Mouse (Mus musculus) ES-E14 (cell line): ENCODE measurements around the gene Cdkn2d. TPM values are rescaled to one million over a fixed set of nuclear protein-coding genes. Genes with fewer than 3 reads are reported as not detected.

Experiments used
- DNase-seq: peaks from one replicate; pipeline ENCODE4 v3.0.0-alpha.2; 2013; ENCODE audit warnings: low read depth, low spot score
- H3K27ac ChIP-seq: 2 replicates; pipeline ENCODE4 v1.5.1; 2012; ENCODE audit warnings: low read depth, mild to moderate bottlenecking, low read length, moderate library complexity, mixed read lengths; ENCODE audit not compliant: poor library complexity, insufficient read depth, severe bottlenecking
- H3K36me3 ChIP-seq: 2 replicates; pipeline ENCODE4 v1.6.1; 2012; ENCODE audit warnings: mild to moderate bottlenecking, low read length, moderate library complexity, mixed read lengths; ENCODE audit not compliant: control insufficient read depth, poor library complexity, insufficient read depth, severe bottlenecking
- H3K4me1 ChIP-seq, 2 experiments: fragments of 150-350 bp in 1 of 2; sonication (generic) in 1 of 2; 2 replicates each; pipeline ENCODE4 v1.6.1; 2012; ENCODE audit warnings: low read length in 2 of 2, mild to moderate bottlenecking in 1 of 2, mixed read lengths in 1 of 2; ENCODE audit not compliant: control insufficient read depth in 2 of 2, insufficient read depth in 2 of 2, poor library complexity in 1 of 2
- H3K4me3 ChIP-seq, 2 experiments: fragments of 150-350 bp in 1 of 2; sonication (generic) in 1 of 2; 2 replicates each; pipeline ENCODE4 v1.5.1; 2012; ENCODE audit warnings: low read length in 2 of 2, low read depth in 1 of 2, mild to moderate bottlenecking in 1 of 2, mixed read lengths in 1 of 2; ENCODE audit not compliant: insufficient read depth in 1 of 2, poor library complexity in 1 of 2, severe bottlenecking in 1 of 2
- H3K9ac ChIP-seq: 2 replicates; pipeline ENCODE4 v1.6.1; 2012; ENCODE audit warnings: low read depth, mild to moderate bottlenecking, low read length, mixed read lengths; ENCODE audit not compliant: poor library complexity, insufficient read depth, severe bottlenecking
- H3K9me3 ChIP-seq: fragments of 150-350 bp; sonication (generic); 2 replicates; pipeline ENCODE4 v1.6.1; 2012; ENCODE audit warnings: low read depth, mild to moderate bottlenecking, low read length; ENCODE audit not compliant: control insufficient read depth, insufficient read depth
- CHD2 ChIP-seq: IDR thresholded peaks from 2 replicates; pipeline ENCODE4 v1.6.1; 2014; ENCODE audit warnings: mild to moderate bottlenecking, low read depth, low read length, inconsistent platforms
- HCFC1 ChIP-seq: IDR thresholded peaks from 2 replicates; pipeline ENCODE4 v1.6.1; 2012; ENCODE audit warnings: low read length, inconsistent platforms, borderline replicate concordance; ENCODE audit not compliant: insufficient read depth
- MAFK ChIP-seq: IDR thresholded peaks from 2 replicates; pipeline ENCODE4 v1.6.1; 2014; ENCODE audit warnings: mild to moderate bottlenecking, low read depth, low read length, inconsistent platforms; ENCODE audit not compliant: insufficient read depth
- ZC3H11A ChIP-seq: IDR thresholded peaks from 2 replicates; pipeline ENCODE4 v1.6.1; 2012; ENCODE audit warnings: low read depth, mild to moderate bottlenecking, inconsistent platforms, low read length, borderline replicate concordance
- ZNF384 ChIP-seq: IDR thresholded peaks from 2 replicates; pipeline ENCODE4 v1.6.1; 2012; ENCODE audit warnings: low read depth, low read length, inconsistent platforms
- in situ Hi-C, 2 experiments: fragments of 600-800 bp; cut with MboI; formaldehyde crosslinking; loops; one replicate each; pipeline ENCODE4 v1.15.1; 2025; ENCODE audit warnings: low sequenced_read_pairs in 2 of 2, inconsistent platforms in 1 of 2; ENCODE audit not compliant: unreplicated experiment in 2 of 2
- total RNA-seq: library from RNA; depleted of rRNA; stranded (reverse); fragments of 300-350 nt; gene quantifications from 2 replicates; pipeline ENCODE4 v1.2.3, GENCODE M21; 2012

Gene Cdkn2d
- total RNA-seq, 1 experiment: 12.7 TPM

DNA sequence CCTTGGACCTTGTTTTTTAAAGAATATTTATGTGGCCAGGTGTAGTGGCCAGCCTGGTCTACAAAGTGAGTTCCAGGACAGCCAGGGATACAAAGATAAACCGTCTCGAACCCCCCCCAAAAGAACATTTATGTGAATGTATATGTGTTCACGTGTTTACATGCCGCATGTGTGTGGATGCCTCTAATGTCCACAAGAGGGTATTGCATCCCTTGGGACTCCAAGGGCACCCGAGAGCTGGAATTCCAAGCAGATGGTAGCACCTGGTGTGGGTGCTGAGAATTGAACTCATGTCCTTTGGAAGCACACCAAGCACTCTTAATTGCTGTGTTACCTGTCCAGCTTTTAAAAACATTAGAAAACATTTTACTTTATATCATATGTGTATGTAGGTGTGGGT is 7.6 kb downstream of the Cdkn2d start:
- DNase-seq: no peak
- H3K4me1 ChIP-seq: peaks cover 2 to 8% of the 10 kb centered on the region in 2 experiments; a peak in 2 of 4 replicates
- no peaks in the 10 kb centered on the region for H3K9me3 ChIP-seq
- H3K4me3 ChIP-seq: no peak overlapping the region
- H3K27ac ChIP-seq: no peak overlapping the region
- TF ChIP-seq MAFK (no peak), ZNF384 (no peak), ZC3H11A (no peak), HCFC1 (no peak), CHD2 (no peak)
- H3K9ac ChIP-seq: no peak overlapping the region
- in situ Hi-C loops: no loop called here
- peaks cover 47% of the 10 kb centered on the region for H3K36me3 ChIP-seq

DNA sequence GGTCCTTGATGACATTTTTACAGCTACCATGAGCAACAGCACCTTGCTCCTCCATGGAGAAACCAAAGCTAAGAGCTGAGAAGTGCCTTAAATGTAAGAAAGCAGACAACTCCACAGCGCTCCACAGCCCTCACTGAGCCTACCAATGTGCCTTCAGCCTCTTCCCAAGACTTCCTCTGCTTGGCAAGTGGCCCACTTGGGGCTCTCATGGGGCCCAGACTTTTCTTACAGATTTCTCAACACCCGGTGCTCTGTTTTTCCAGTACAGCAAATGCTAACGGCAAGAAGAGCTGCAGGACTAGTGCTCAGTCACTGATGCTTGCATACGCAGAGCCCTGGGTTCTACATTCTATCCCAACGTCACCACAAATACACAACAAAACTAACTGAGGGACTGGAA is 13.4 kb downstream of the Cdkn2d start:
- peaks cover 0 to 4% of the 10 kb centered on the region in 2 experiments; a peak in 1 of 4 replicates for H3K4me1 ChIP-seq
- H3K9me3 ChIP-seq: no peaks in the 10 kb centered on the region
- H3K36me3 ChIP-seq: peaks cover 89% of the 10 kb centered on the region
- in situ Hi-C loops: no loop called here
- no peak overlapping the region for H3K4me3 ChIP-seq
- no peak overlapping the region for H3K9ac ChIP-seq
- TF ChIP-seq MAFK: no peak
- TF ChIP-seq CHD2: no peak
- no peak for TF ChIP-seq ZNF384
- TF ChIP-seq HCFC1: no peak
- TF ChIP-seq ZC3H11A: no peak
- no peak for DNase-seq
- no peak overlapping the region for H3K27ac ChIP-seq

DNA sequence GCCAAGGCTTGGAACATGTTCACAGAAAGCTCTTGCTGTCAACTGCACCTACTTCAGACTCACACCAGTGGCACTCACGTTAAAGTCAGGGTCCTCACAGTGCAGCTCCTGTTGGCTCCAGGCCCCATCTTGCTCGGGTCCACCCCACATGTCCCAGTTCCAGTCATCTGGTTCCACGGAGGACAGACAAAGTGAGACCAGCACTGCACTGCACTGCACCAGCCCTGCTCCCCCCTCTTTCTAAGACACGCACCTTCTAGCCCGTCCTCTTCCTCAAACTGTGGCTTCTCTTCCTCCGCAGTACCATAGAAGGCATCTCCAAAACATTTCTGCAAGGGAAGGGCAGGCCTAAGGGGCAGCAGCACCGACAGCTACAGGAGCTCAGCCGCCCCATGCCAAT is 14.9 kb downstream of the Cdkn2d start:
- TF ChIP-seq HCFC1: no peak
- no peak for TF ChIP-seq CHD2
- in situ Hi-C loops: no loop called here
- Histone ChIP-seq H3K9ac (no peak overlapping the region), H3K36me3 (peaks cover 90% of the 10 kb centered on the region), H3K4me3 (no peak overlapping the region), H3K4me1 (peaks cover 0 to 4% of the 10 kb centered on the region in 2 experiments; a peak in 1 of 4 replicates), H3K27ac (no peak overlapping the region), H3K9me3 (no peaks in the 10 kb centered on the region)
- DNase-seq: no peak

DNA sequence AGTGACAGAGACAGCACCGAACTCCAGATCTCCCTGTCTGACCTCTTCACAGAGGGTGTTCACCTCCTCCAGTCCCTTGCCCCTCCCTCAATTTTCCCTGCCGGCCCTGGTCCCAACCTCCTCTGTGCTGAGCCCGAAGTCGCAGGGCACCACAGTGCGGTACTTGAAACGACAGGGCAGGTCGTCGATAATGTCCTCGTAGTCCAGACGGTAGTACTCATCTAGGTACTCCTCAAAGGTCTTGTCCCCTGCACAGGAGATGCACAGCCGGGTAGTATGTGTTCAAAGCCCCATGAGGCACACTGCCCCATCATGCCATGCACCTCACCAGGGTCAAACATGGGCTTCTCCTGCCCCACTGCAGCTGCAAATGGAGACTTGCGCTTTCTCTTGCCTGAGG is 15.5 kb downstream of the Cdkn2d start:
- TF ChIP-seq ZC3H11A (no peak), ZNF384 (no peak), CHD2 (no peak), MAFK (no peak), HCFC1 (no peak)
- no peak overlapping the region for H3K27ac ChIP-seq

DNA sequence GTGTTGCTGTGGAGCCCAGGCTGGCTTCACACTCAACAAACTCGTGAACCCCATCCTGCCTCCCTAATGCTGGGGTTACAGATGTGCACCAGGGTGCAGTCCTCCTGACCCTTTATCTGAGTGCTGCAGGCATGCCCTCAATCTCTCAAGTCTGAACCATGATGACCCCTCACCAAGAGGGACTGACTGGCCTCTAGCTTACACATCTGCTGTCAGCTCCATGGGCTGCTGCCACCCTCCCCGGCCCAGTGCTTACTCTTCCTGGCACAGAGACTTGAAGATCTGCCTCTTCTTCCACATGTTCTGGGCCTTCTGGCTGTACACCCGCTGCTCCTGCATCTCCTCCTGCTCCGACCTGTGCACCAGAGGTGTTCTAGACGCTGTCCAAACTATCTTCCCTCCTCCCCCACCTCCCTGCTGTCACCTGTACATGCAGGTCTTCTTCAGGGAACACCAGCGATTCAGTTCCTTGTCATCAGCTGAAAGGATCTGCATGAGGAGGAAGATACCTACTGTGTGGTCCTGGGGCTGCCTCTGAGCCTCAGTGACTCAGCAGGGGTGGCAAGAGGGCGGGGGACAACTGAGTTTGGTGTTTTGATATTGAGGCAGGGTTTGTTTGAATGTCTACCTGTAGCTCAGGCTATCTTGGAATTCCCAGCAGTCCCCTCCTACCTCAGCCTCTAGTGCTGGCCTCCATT is 16.0 kb downstream of the Cdkn2d start:
- in situ Hi-C loops: no loop called here
- H3K36me3 ChIP-seq: peaks cover 92% of the 10 kb centered on the region

More for the DNA sequence above, 15.5 kb downstream of the Cdkn2d start:
- H3K36me3 ChIP-seq: peaks cover 90% of the 10 kb centered on the region
- DNase-seq: no peak
- H3K9me3 ChIP-seq: no peaks in the 10 kb centered on the region
- H3K4me3 ChIP-seq: no peak overlapping the region
- peaks cover 0 to 4% of the 10 kb centered on the region in 2 experiments; a peak in 1 of 4 replicates for H3K4me1 ChIP-seq
- in situ Hi-C loops: no loop called here
- no peak overlapping the region for H3K9ac ChIP-seq

More for the DNA sequence above, 16.0 kb downstream of the Cdkn2d start:
- no peak overlapping the region for H3K4me3 ChIP-seq
- H3K27ac ChIP-seq: no peak overlapping the region
- no peak for DNase-seq
- TF ChIP-seq HCFC1: no peak
- TF ChIP-seq MAFK: no peak
- TF ChIP-seq CHD2: no peak
- no peak for TF ChIP-seq ZNF384
- TF ChIP-seq ZC3H11A: no peak
- H3K9me3 ChIP-seq: no peaks in the 10 kb centered on the region
- no peak overlapping the region for H3K9ac ChIP-seq
- peaks cover 0 to 4% of the 10 kb centered on the region in 2 experiments; a peak in 1 of 4 replicates for H3K4me1 ChIP-seq
